Mouse (Mus musculus) activated CD4-positive, CD25-positive, alpha-beta regulatory T cell, adult 4 months (primary cell): Measurements from ENCODE around the gene Arpp19. TPM values are rescaled to one million over a fixed set of nuclear protein-coding genes. Genes with fewer than 3 reads are reported as not detected.

Source experiments
- polyA plus RNA-seq, 2 experiments: library from polyadenylated mRNA; unstranded; fragments of 100-300 nt; shearing (Covaris generic); gene quantifications; one replicate each; pipeline ENCODE4 v1.2.1; 2017

Gene Arpp19
- polyA plus RNA-seq, 2 experiments from 2014 or later, result 326 to 420 TPM

Other genes starting within 250 kb of the Arpp19 start
- gene Onecut1, start 175.7 kb upstream of the Arpp19 start, polyA plus RNA-seq, result not detected
- gene Fam214a, start 84.7 kb upstream of the Arpp19 start, polyA plus RNA-seq, result 10 to 100 TPM; 26.7 to 27.3 TPM
- gene Myo5a, start 33.4 kb downstream of the Arpp19 start, polyA plus RNA-seq, result 10 to 100 TPM in 1 of 2 experiments, 1 to 10 TPM in 1; 5.7 to 10.6 TPM
- not detected for gene Myo5c, start 194.4 kb downstream of the Arpp19 start, polyA plus RNA-seq